Mouse (Mus musculus) T-helper 1 cell (primary cell): Measurements from ENCODE around the gene Sun3.

Experiments used
- in situ Hi-C: fragments of 300-600 bp; cut with MboI, MseI; formaldehyde crosslinking; loops from one replicate; pipeline ENCODE4 v1.15.1; 2025; ENCODE audit warnings: high pct_unique_total_duplicates

Gene Sun3

DNA sequence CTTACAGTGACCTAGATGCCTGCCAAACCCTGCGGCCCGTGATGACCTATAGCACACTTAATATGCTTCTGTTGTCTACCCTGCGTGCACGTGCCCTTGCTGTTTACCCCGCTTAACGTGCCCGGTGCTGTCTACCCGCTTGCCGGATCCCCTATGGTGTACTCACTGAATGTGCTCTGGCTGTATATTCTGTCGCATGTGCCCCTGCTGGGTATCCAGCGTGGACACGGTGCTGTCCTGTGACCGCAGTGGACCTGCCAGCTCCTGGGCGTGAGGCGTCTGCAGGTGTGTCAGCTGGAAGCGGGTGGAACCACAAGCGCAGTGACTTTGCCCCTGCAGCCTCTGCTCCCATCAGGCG is at the start of gene Sun3:
Gene Sun3, minus strand, starts transcription at position 289 of the 358 bp plus-strand sequence.
- in situ Hi-C loops: loop anchor here (5.0 kb wide), 1 partner anchor 76 kb away; the partner anchor contains the start of gene Pkd1l1

DNA sequence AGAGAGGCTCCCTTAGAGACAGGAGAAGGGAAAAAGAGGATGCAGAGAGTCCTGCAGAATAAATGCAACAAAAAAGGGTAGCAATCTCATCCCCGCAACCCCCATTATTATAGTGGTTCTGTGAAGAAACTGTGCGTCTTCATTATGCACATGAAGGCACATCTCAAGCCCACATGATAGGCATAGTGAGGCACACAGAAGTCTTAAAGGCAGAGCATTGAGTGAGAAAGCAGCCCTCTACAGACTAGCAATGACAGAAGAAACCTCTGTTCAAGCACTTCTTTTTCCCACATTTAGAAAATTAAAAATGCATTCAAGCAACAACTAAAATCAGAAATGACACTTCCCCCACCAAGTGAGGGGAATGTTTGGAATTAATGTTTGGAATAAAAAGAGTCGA is 27.7 kb upstream of the Sun3 start:
- in situ Hi-C loops: no loop called here

- in situ Hi-C loops: no loop called here
These were observed 11.7 kb upstream of the Sun3 start for GRCm38 (mm10) chr11:9060484-9060883.

- in situ Hi-C loops: no loop called here
These were observed 11.2 kb upstream of the Sun3 start for GRCm38 (mm10) chr11:9060029-9060428.

- in situ Hi-C loops: no loop called here
These were observed 8.9 kb upstream of the Sun3 start for GRCm38 (mm10) chr11:9057711-9058110.

DNA sequence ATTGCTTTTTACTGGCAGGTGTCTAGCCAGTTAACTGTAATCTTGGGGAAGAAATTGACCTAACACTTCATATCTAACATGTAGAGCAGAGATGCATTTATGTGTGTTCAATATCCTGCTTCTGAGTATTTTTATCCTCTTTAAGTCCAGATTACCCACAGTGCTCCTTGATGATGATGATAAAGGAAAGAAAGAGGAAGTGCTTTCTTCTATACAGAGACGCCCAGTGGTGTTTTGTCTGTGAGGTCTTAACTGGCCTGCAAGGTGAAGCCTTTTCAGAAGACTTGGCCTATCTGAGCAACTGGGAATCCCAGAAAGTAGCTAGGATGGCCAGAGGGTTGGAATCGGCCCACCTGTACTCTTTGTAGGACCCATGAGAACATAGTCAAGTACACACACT is 8.1 kb upstream of the Sun3 start:
- in situ Hi-C loops: no loop called here

DNA sequence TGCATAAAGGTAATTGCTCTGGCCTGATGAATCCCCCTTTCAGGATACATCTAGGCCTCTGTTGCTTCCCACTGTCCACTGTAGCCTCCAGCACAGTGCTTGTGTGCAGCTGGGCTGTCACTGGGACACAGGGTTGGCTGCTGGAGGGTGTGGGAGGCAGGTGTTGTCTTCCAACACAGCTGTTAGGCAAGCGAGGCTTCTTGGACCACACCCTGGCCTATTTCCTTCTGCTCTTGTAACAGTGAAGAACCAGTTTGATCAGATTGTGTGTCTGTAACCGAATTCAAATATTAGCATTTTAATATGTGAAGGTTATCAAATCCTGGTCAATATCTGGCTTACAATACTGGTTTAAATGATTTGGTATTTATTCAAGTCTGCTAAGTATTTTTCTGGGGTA is 3.1 kb upstream of the Sun3 start:
- in situ Hi-C loops: no loop called here

DNA sequence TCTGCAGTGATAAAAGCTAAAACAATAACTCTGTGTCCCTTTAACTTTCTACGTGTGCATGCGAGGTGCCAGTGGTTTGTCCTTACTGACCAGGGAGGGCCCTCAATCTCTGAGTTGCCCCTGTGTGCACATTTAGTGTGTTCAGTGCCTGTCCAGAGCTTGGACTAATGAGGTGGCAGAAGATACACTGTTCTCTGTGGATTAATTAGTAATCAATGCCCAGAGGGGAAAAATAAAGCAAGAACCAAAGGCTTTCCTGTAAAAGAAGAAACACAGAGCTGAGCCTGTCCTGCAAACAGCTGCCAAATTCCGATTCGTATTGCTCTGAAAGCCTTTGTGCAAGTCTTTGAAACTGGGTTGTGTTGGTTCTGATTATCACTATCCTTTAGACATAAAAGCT is 1.4 kb upstream of the Sun3 start:
- in situ Hi-C loops: no loop called here

DNA sequence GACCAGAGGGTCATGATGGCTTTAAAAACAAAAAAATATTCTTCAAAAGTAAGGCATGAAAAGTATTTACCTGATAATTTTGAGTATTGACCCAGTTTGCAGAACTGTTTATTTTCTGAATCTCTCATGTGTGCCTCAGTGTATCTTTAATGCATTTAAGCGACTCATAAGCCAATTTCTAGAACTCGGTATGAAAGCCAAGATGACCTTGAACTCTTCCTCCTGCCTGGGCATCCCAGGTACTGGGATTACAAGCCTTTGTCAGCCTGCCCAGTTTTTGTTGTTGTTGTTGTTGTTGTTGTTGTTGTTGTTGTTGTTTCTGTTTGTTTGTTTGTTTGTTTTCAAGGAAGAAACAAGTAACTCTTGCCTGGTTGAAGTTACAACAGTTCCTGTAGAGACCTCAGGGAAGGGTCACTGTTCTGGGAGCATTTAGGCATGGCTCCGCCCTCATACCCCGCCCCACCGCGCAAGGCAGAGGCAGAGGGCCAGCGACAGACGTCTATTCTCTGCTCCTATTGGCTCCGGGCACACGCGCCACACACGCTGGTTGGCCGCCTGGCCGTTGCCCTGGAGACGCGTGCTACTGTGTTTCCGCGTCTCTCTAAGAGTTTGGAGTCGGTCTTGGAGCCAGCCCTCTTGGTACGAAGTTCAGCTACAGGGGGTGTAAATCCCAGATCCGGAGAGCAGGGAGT is 634 bp downstream of the Sun3 start, which contains the start of gene Gm11992:
Gene Gm11992, plus strand, starts transcription at position 584 of the 692 bp plus-strand sequence.
- in situ Hi-C loops: loop anchor here (5.0 kb wide), 1 partner anchor 76 kb away; the partner anchor contains the start of gene Pkd1l1

DNA sequence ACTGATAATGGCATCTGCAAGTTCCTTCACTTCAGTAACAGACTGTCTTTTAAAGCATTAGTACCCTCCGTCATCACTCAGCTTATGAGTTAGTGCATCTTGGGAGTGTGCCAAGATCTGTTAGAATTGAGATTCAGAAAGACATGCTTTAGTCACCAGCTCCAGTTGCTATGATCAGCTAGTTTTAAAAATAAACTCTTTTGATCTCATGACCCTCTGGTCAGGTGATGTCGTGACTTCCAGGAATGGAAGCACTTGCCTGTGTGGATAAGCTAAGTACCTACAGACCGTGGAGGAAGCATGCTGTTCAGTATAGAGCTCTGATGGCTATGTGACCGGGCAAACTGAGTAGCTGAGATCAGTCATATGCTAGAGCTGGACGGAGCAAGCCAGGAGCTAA is 1.7 kb downstream of the Sun3 start:
- in situ Hi-C loops: loop anchor here (5.0 kb wide), 1 partner anchor 75 kb away; the partner anchor contains the start of gene Pkd1l1

GRCm38 (mm10) chr11:9046546-9046945 is 2.2 kb downstream of the Sun3 start:
- in situ Hi-C loops: loop anchor here (5.0 kb wide), 1 partner anchor 74 kb away; the partner anchor contains the start of gene Pkd1l1

- in situ Hi-C loops: no loop called here
These were observed 17.3 kb downstream of the Sun3 start for GRCm38 (mm10) chr11:9031530-9031929.

DNA sequence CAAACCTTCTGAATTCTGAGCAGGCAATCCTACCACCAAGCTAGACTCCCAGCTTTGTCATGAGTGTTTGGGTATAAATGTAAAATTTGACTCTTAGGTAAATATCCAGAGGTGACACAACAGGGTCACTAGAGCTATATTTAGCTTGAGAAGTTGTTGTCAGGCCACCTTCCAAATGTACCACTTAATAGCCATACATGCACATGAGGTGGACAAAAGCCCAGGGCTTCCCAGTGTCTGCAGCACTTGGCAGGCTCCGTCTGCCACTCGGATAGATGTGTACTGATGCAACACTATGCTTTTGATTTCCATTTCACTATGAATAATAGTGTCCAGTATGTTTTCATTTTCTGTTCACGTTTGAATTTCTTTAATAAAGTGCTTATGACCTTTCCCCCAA is 23.6 kb downstream of the Sun3 start:
- in situ Hi-C loops: no loop called here

DNA sequence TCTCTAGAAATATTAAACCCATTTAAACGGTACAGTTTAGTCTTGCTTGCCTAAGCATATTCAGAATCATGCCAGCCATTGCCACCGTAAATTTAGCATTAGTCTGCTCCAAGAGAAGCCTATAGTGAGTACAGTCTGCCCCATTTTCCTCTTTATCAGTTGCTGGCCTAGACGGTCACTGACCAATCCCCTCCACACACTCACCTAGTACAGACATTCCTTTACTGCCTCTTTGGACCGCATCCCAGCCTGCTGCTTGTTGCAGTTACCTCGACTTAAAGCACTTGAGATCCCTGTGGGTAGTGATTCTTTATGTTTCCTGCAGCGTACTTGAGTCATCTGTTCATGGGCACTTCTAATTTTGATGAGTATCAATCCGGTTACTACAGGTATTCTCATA is 24.0 kb downstream of the Sun3 start:
- in situ Hi-C loops: no loop called here

GRCm38 (mm10) chr11:9020207-9020606 is 28.6 kb downstream of the Sun3 start:
- in situ Hi-C loops: no loop called here

DNA sequence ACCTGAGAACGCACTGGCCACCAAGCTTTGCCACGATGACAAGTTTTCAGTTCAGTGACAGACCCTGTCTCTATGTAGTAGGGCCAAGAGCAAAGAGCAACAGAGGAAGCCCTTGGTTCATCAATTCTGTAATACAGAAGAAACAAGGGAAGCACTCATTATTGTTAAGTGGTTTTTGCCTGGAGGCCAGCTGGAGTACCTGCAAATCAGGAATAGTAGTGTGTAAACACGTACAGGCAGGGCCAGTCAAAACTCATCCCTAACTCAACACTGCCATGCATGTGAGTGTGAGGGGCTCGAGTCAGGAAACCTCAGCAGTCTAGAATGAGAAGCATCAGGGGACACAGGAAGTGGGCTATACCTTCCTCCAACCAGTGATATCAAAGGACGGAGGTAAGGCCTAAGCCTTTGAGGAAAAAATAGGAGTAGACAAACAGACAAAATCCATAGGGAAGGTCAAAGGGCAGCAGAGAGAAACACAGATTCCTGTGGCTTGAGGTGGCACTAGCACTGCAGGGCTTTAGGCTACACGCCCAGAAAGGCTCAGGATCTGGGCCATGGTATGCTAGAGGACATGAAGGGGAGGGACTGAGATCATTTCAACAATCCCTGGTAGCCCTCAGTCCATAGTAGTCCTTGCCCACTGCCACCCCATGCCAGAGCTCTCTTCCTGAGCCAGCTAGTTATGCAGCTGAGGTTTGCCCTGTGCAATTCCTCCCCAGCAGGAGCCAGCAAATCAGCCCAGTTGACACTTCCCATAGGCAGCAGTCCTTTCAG is 30.1 kb downstream of the Sun3 start:
- in situ Hi-C loops: no loop called here

DNA sequence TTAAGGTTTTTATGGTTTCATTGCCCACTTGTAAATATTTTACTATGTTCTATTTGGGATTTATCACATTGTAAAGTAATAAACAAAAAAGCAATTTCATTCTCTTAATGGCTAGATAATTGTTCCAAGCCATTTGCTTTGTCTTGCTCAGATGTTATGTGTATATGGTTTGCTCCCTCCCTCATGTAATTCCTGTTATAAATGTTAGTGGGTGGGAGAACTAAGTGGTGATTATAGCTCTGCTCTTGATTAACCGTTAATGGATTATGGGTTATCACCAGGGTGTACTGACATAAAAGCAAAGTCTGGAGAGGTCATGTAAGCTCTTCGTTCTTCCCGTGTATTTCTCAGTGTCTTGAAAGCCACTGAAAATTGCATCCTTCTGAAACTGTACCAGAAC is 34.1 kb downstream of the Sun3 start:
- in situ Hi-C loops: no loop called here

- in situ Hi-C loops: no loop called here
These were observed 37.4 kb downstream of the Sun3 start for GRCm38 (mm10) chr11:9011348-9011747.

DNA sequence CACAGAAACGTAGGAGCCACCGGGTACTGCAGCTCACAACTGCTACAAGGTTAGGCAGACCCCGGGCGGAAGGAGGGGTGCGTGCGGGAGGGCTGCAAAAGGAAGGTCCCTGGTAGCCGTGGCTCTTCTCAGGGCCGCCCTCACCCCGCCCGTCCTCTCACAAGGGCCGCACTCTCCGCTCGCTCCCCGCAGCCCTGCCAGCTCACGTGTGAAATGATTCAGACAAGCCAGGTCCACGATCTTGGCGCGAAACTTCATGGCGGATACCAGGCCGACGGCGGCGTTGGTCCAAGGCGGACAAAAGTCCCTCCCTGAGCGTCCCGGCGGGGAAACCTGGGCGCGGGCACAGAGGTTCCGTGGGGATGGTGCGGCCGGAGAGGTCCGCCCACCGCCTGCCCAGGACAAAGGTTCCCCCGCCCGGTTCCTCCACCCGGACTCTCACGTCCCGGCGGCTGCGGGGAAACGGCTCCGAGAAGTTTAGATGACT is 37.9 kb downstream of the Sun3 start, which contains the start of gene Hus1:
Gene Hus1, minus strand, starts transcription at position 339 of the 487 bp plus-strand sequence.
- in situ Hi-C loops: no loop called here

- in situ Hi-C loops: no loop called here
These were observed 38.4 kb downstream of the Sun3 start for GRCm38 (mm10) chr11:9010416-9010815.

GRCm38 (mm10) chr11:9008761-9009160 is 40.0 kb downstream of the Sun3 start:
- in situ Hi-C loops: no loop called here

GRCm38 (mm10) chr11:8988084-8988483 is 60.7 kb downstream of the Sun3 start:
- in situ Hi-C loops: no loop called here

DNA sequence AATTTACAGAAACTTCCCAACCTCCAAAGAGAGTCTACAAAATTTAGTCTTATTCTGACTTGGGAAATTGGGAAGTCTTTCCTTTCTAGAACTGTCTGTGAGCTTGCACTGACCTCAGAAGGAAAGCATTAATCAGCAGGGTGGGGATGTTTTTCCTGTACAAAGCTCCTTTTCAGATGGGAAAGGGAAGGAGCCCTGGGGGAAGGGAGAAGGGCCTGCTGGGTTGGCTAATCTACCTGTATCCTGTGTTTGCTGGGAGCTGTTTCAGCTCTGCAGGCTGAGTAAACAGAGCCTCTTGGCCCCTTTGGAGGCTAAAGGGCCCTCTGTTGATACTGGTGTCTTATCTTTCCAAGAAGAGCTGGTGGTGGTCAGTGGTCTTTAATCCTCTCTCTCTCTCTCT is 62.7 kb downstream of the Sun3 start:
- in situ Hi-C loops: no loop called here
